In the genomic region with DNA sequence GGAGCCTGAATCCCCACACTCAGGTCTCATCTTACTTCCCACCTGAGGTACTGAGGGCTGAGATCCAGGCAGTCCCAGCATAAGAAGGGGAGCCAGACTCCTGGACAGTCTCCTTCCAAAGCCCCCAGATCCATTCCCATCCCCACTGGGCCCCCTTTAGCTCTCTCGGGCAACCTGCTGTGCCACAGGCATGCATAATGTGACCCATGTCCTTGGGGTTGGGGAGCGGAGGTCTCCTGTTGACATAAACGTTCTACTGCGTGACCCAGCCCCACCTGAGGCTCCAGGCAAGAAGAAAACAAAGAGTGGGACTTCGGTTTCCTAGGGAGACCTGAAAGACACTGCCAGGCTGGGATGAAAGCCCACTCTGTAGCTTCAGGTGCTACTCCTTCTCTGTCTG, we compare ENCODE assay signal across 13 mouse cellular contexts.
DNase-seq lines count a peak whose midpoint lies in the region; ATAC-seq lines count a peak whose summit lies in the region.
"Had no signal": no experiment of that assay in that cellular context is flagged by ENCODE, and none has a peak within 500 bp of the region (broad histone marks: within the 10 kb centered on the region; RNA-seq: fewer than 3 reads in every experiment).

No protein-coding gene starts in this region.

- H3K27ac ChIP-seq in forebrain, embryonic 10.5 days: 0 out of 2 replicates have a peak overlapping the region, but pooled peaks have one; percentile 17
- H3K27ac ChIP-seq in forebrain, embryonic 13.5 days: no peak overlapping the region
- H3K27ac ChIP-seq: embryonic facial prominence, embryonic 10.5 days; forebrain, embryonic 15.5 days; heart, embryonic 10.5 days; hindbrain, embryonic 15.5 days had no signal

- H3K27me3 ChIP-seq in forebrain, embryonic 10.5 days (ENCODE audit: poor library complexity, severe bottlenecking): no peaks in the 10 kb centered on the region
- no peaks in the 10 kb centered on the region for H3K27me3 ChIP-seq in forebrain, embryonic 13.5 days
- H3K27me3 ChIP-seq: forebrain, embryonic 15.5 days; hindbrain, embryonic 15.5 days; Patski had no signal

- ATAC-seq in forebrain, embryonic 13.5 days: no peak; the same call in 1 of the 2 replicates
- ATAC-seq: CD4-positive, CD25-positive, alpha-beta regulatory T cell, adult 4 months had no signal

- peak; percentile 20 for DNase-seq in cerebellum, adult 11 months
- no peak for DNase-seq in cerebellum, postnatal 4 days (ENCODE audit: low spot score in 2 of 2)
- DNase-seq in forebrain, embryonic 10.5 days (ENCODE audit: extremely low spot score, low spot score): no peak
- peak; percentile 42 for DNase-seq in R1 (ENCODE audit: low read depth, low spot score)
- DNase-seq in liver: no peak
- no peak for DNase-seq in thymus, postnatal 36 days

- H3K9ac ChIP-seq in forebrain, embryonic 13.5 days: no peak overlapping the region
- H3K9ac ChIP-seq: forebrain, embryonic 15.5 days; hindbrain, embryonic 15.5 days had no signal

- no peaks in the 10 kb centered on the region for H3K9me3 ChIP-seq in forebrain, embryonic 10.5 days
- no peaks in the 10 kb centered on the region for H3K9me3 ChIP-seq in forebrain, embryonic 13.5 days (replicated peaks)
- H3K9me3 ChIP-seq: embryonic facial prominence, embryonic 10.5 days; forebrain, embryonic 15.5 days; heart, embryonic 10.5 days; hindbrain, embryonic 15.5 days had no signal

- H3K4me1 ChIP-seq in forebrain, embryonic 10.5 days: peaks cover 42% of the 10 kb centered on the region
- H3K4me1 ChIP-seq in forebrain, embryonic 13.5 days: peaks cover 11% of the 10 kb centered on the region

- 47% methylated on average over 5 of the region's 5 CpGs for WGBS in forebrain, embryonic 10.5 days
- 54% methylated on average over 5 of the region's 5 CpGs for WGBS in forebrain, embryonic 13.5 days

- no peak overlapping the region for H3K4me2 ChIP-seq in forebrain, embryonic 13.5 days
- H3K4me2 ChIP-seq: forebrain, embryonic 15.5 days; hindbrain, embryonic 15.5 days had no signal

- H3K36me3 ChIP-seq in forebrain, embryonic 10.5 days (replicated peaks): 0 out of 2 replicates have a peak, but pooled peaks cover 1% of the 10 kb centered on the region
- H3K36me3 ChIP-seq in forebrain, embryonic 13.5 days (ENCODE audit: poor library complexity, severe bottlenecking): no peaks in the 10 kb centered on the region
- H3K36me3 ChIP-seq: forebrain, embryonic 15.5 days; hindbrain, embryonic 15.5 days had no signal

- no peak overlapping the region for H3K4me3 ChIP-seq in forebrain, embryonic 10.5 days
- H3K4me3 ChIP-seq in forebrain, embryonic 13.5 days: no peak overlapping the region
- H3K4me3 ChIP-seq: embryonic facial prominence, embryonic 10.5 days; forebrain, embryonic 15.5 days; heart, embryonic 10.5 days; hindbrain, embryonic 15.5 days had no signal

Comparison
In these comparisons a context has a peak if more than half of its experiments do, and no peak if none do; other contexts are left out.
1. DNase-seq: peak in cerebellum, adult 11 months (single experiment) and R1 (single experiment); none in cerebellum, postnatal 4 days (0 of 2), forebrain, embryonic 10.5 days (single experiment), liver (single experiment) and thymus, postnatal 36 days (0 of 2).